Mouse (Mus musculus): ENCODE data around the gene Pgpep1. TPM values are rescaled to one million over a fixed set of nuclear protein-coding genes. Genes with fewer than 3 reads are reported as not detected.

Gene Pgpep1
- polyA plus RNA-seq, 1 experiment from 2014 or later = 84.2 TPM

GRCm38 (mm10) chr8:70646775-70647174 lies 13.4 kb downstream of the Pgpep1 start:
- Histone ChIP-seq H3K27me3 (ENCODE audit: insufficient read depth, low read length) (no peaks in the 10 kb centered on the region), H3K4me1 (replicated peaks; ENCODE audit: insufficient read depth, low read length) (peaks cover 43% of the 10 kb centered on the region), H3K4me3 (replicated peaks; ENCODE audit: low read depth, low read length) (no peak overlapping the region), H3K4me2 (ENCODE audit: low read length) (no peak overlapping the region), H3K36me3 (ENCODE audit: insufficient read depth, low read length) (peaks cover 16% of the 10 kb centered on the region), H3K9ac (ENCODE audit: low read depth, low read length) (no peak overlapping the region), H3K27ac (no peak overlapping the region), H3K9me3 (replicated peaks; ENCODE audit: low read length) (no peaks in the 10 kb centered on the region)
- TF ChIP-seq CTCF (IDR thresholded peaks at IDR 0.05; ENCODE audit: low read depth) = no peak
- no peak for DNase-seq (ENCODE audit: low spot score)
- no peak for ATAC-seq (replicated peaks; ENCODE audit: low FRiP score, low read depth)

- DNase-seq (ENCODE audit: low spot score) (no peak), ATAC-seq (replicated peaks; ENCODE audit: low FRiP score, low read depth) (0 out of 2 replicates have a peak, but pooled peaks have one; percentile 2)
- Histone ChIP-seq H3K27ac (peak overlapping the region; percentile 65; the same call in 1 of the 2 replicates), H3K9me3 (replicated peaks; ENCODE audit: low read length) (no peaks in the 10 kb centered on the region), H3K4me3 (replicated peaks; ENCODE audit: low read depth, low read length) (no peak overlapping the region), H3K27me3 (ENCODE audit: insufficient read depth, low read length) (no peaks in the 10 kb centered on the region), H3K4me1 (replicated peaks; ENCODE audit: insufficient read depth, low read length) (peaks cover 43% of the 10 kb centered on the region), H3K9ac (ENCODE audit: low read depth, low read length) (no peak overlapping the region), H3K4me2 (ENCODE audit: low read length) (no peak overlapping the region), H3K36me3 (ENCODE audit: insufficient read depth, low read length) (peaks cover 13% of the 10 kb centered on the region; the same call in 1 of the 2 replicates)
- no peak for TF ChIP-seq CTCF (IDR thresholded peaks at IDR 0.05; ENCODE audit: low read depth)
- 55% methylated on average over 6 of the region's 6 CpGs for WGBS
These were observed 13.8 kb downstream of the Pgpep1 start for GRCm38 (mm10) chr8:70646369-70646768.

- no peak overlapping the region for H3K4me2 ChIP-seq (ENCODE audit: low read length)
- DNase-seq (ENCODE audit: low spot score) (peak; percentile 54), ATAC-seq (replicated peaks; ENCODE audit: low FRiP score, low read depth) (peak; percentile 30; the same call in 1 of the 2 replicates)
- H3K27me3 ChIP-seq (ENCODE audit: insufficient read depth, low read length) = no peaks in the 10 kb centered on the region
- peaks cover 43% of the 10 kb centered on the region for H3K4me1 ChIP-seq (replicated peaks; ENCODE audit: insufficient read depth, low read length)
- H3K4me3 ChIP-seq (replicated peaks; ENCODE audit: low read depth, low read length) = no peak overlapping the region
- H3K9ac ChIP-seq (ENCODE audit: low read depth, low read length) = no peak overlapping the region
- H3K9me3 ChIP-seq (replicated peaks; ENCODE audit: low read length) = no peaks in the 10 kb centered on the region
- 21% methylated on average over 17 of the region's 17 CpGs for WGBS
- no peak for TF ChIP-seq CTCF (IDR thresholded peaks at IDR 0.05; ENCODE audit: low read depth)
- peaks cover 8% of the 10 kb centered on the region; the same call in 1 of the 2 replicates for H3K36me3 ChIP-seq (ENCODE audit: insufficient read depth, low read length)
- H3K27ac ChIP-seq = peak overlapping the region; percentile 65; the same call in 1 of the 2 replicates
These were observed 14.5 kb downstream of the Pgpep1 start for GRCm38 (mm10) chr8:70645501-70646224.

- DNase-seq (ENCODE audit: low spot score) (no peak), ATAC-seq (replicated peaks; ENCODE audit: low FRiP score, low read depth) (no peak)
- no peaks in the 10 kb centered on the region for H3K9me3 ChIP-seq (replicated peaks; ENCODE audit: low read length)
- H3K4me3 ChIP-seq (replicated peaks; ENCODE audit: low read depth, low read length) = no peak overlapping the region
- 95% methylated on average over 2 of the region's 2 CpGs for WGBS
- TF ChIP-seq CTCF (IDR thresholded peaks at IDR 0.05; ENCODE audit: low read depth) = peak; percentile 42; the same call in 1 of the 2 replicates
- H3K9ac ChIP-seq (ENCODE audit: low read depth, low read length) = no peak overlapping the region
- H3K27ac ChIP-seq = no peak overlapping the region
- H3K4me1 ChIP-seq (replicated peaks; ENCODE audit: insufficient read depth, low read length) = peaks cover 34% of the 10 kb centered on the region
- H3K4me2 ChIP-seq (ENCODE audit: low read length) = no peak overlapping the region
- no peaks in the 10 kb centered on the region for H3K27me3 ChIP-seq (ENCODE audit: insufficient read depth, low read length)
- H3K36me3 ChIP-seq (ENCODE audit: insufficient read depth, low read length) = 0 out of 2 replicates have a peak, but pooled peaks cover 3% of the 10 kb centered on the region
These were observed 16.1 kb downstream of the Pgpep1 start for GRCm38 (mm10) chr8:70644065-70644464.

- TF ChIP-seq CTCF (IDR thresholded peaks at IDR 0.05; ENCODE audit: low read depth) = no peak
- Histone ChIP-seq H3K27ac (no peak overlapping the region), H3K4me2 (ENCODE audit: low read length) (no peak overlapping the region), H3K4me1 (replicated peaks; ENCODE audit: insufficient read depth, low read length) (peaks cover 29% of the 10 kb centered on the region), H3K36me3 (ENCODE audit: insufficient read depth, low read length) (no peaks in the 10 kb centered on the region), H3K9ac (ENCODE audit: low read depth, low read length) (no peak overlapping the region), H3K27me3 (ENCODE audit: insufficient read depth, low read length) (no peaks in the 10 kb centered on the region), H3K9me3 (replicated peaks; ENCODE audit: low read length) (no peaks in the 10 kb centered on the region), H3K4me3 (replicated peaks; ENCODE audit: low read depth, low read length) (no peak overlapping the region)
- 65% methylated on average over 3 of the region's 3 CpGs for WGBS
- DNase-seq (ENCODE audit: low spot score) = no peak
- ATAC-seq (replicated peaks; ENCODE audit: low FRiP score, low read depth) = no peak
These were observed 17.2 kb downstream of the Pgpep1 start for GRCm38 (mm10) chr8:70643019-70643418.

DNA sequence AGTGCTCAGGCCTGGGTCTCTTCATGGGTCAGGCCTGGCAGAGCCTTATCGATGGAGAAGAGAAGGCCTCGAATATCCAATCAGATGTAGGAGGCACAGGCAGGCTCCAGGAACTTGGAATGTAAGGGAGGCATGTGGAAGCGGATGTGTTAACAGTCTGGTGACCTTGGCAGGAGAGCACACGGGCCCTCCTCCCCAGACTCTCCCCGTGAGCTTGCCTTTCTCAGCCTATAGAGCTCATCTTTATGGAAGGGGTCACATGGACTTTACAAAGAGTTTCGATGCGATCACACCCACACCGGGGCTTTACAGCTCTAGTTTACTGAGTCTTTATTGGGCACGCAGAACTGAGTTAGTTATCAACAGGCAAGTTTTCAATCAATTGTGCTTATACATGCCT lies 21.4 kb downstream of the Pgpep1 start:
- no peaks in the 10 kb centered on the region for H3K36me3 ChIP-seq (ENCODE audit: insufficient read depth, low read length)
- no peak overlapping the region for H3K4me3 ChIP-seq (replicated peaks; ENCODE audit: low read depth, low read length)
- H3K27me3 ChIP-seq (ENCODE audit: insufficient read depth, low read length) = no peaks in the 10 kb centered on the region
- no peak overlapping the region for H3K9ac ChIP-seq (ENCODE audit: low read depth, low read length)
- H3K4me1 ChIP-seq (replicated peaks; ENCODE audit: insufficient read depth, low read length) = peaks cover 17% of the 10 kb centered on the region
- 49% methylated on average over 9 of the region's 9 CpGs for WGBS
- no peak for TF ChIP-seq CTCF (IDR thresholded peaks at IDR 0.05; ENCODE audit: low read depth)
- H3K9me3 ChIP-seq (replicated peaks; ENCODE audit: low read length) = no peaks in the 10 kb centered on the region
- no peak overlapping the region for H3K4me2 ChIP-seq (ENCODE audit: low read length)
- no peak overlapping the region for H3K27ac ChIP-seq
- ATAC-seq (replicated peaks; ENCODE audit: low FRiP score, low read depth) (no peak), DNase-seq (ENCODE audit: low spot score) (no peak)
